Mouse (Mus musculus) cerebellum, postnatal 36 days (tissue): ENCODE results near the gene Dbx1.

ENCODE experiments used
- DNase-seq, 2 experiments: peaks; one replicate each; pipeline ENCODE4 v3.0.0; 2021 to 2022; ENCODE audit warnings: mixed read lengths in 2 of 2

The Dbx1 gene

DNA sequence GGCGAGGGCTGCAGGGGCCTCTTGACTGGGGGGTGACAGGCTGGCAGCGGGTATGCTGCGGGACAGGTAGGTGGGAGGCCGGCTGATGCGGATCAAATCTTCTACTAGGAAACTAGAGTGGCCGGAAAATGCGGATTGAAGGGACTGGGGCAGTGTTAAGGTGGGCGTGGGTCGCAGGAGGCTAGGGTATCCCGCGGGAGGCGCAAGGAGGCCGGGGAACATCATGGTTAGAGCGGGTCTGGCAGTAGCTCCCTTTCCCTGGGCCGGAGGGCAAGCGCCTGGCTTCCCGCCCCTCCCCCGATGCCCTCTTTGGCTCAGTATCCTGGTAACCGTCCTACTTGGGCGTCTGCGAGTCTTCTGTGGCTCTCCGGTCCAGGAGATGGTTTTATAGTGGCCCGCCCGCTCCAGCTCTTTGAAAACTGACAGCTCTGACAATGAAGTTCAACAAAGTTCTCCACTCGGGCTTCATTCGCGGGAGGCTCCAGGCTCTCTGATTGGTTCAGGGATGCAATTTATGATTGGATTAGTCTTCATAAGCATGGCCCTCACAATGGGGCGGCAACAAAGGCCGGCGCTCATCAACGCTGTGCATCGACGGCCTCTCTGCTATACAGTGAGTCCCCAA, at the start of gene Dbx1:
Dbx1 (minus strand) TSS at position 359 of the 625 bp plus-strand sequence.
- no peak for DNase-seq

DNA sequence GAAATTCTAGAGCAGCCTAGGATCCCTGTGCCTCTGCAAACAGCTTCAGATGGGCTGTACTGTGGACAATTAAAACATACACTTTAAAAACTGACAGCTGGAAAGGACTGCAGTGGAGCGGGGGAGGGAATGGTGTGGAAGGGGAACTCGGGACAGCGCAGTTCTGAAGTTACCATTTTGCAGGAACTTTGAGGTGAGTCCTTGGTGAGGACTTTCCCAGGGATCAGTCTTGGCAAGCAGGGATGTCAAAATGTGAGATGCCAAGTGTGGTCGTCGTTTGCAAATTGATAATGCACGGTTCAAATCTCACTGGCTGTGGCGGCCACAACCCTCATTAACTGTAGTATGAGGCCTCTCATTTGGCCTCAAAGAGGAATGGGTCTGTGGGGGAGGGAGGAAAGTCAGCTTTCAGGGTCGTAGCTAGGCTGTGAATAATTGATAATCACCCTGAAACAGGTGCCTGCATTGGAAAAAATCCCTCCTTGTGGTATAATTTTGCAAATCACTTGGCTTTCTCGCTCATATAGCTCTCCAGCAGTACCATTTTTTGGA, 42.3 kb upstream of the Dbx1 start:
- no peak for DNase-seq

DNA sequence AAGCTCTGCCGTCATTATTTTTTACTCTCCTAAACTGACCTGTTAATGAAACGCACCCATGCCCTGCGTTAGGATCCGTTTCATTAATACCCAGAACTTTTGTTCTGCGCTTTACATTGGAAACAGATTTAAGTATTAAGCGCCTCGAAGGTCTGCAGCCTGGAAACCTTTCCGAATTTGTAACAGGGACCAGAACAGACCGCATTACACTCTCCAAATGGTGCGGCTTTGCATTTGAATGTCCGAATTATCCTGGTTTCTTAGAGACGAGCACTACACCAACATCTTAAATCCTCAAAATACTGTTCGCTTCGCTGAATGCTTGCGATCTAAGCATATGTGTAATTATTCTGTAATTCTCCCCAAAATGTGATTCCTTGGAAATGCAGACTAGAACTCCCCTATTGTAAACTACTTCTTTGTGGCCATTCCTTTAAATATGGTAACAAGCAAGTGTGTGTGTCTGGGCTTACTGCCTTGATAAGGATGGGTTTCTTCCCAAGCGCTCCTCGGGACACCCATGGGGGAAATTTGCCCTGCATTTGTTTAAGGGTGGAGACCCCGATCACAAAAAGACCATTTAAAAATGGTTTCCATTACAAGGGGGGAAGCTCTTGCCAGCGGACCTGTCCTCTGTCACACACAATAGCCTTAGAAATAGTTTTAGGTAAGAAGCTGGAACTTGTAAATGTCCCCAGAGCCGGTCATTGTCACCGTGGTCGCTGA, 41.6 kb upstream of the Dbx1 start:
- DNase-seq, result no peak

DNA sequence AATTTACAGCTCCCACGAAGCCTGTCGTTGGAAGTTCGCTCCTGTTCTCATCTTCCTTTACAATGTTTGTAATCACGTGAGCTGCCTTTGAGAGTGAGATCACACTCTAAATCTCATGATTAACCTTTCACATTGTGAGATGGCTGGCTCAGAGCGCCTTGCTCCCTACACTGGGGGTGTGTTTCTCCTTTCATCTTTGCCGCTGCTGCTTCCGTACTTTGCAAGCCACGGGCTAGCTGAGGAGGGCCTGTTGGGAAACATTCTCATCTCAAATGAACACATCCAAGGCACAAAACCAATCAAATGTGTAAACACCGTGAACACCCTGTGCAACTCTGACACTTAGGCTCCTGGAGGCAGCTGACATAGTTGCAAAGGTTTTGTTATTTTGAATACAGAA, 40.5 kb upstream of the Dbx1 start:
- no peak for DNase-seq

DNA sequence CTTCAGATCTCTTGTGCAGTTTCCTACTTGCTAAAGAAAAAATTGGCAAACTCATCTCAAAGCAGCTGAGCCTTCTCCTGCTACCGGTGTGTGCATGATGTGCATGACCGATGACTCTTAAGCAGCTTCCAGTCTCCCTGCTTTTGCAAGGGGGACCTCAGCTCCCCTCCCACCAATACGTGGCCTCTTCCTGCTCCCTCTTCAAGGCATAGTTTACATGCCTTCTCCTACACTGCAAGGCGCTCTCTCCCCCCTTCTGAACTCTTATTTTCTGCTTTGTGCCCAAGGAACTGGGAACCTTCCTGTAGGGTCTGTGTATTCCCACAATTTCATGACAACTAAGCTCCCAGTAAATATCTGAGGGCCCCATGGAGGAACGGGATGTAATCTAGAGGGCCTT, 40.0 kb upstream of the Dbx1 start:
- DNase-seq, result no peak

DNA sequence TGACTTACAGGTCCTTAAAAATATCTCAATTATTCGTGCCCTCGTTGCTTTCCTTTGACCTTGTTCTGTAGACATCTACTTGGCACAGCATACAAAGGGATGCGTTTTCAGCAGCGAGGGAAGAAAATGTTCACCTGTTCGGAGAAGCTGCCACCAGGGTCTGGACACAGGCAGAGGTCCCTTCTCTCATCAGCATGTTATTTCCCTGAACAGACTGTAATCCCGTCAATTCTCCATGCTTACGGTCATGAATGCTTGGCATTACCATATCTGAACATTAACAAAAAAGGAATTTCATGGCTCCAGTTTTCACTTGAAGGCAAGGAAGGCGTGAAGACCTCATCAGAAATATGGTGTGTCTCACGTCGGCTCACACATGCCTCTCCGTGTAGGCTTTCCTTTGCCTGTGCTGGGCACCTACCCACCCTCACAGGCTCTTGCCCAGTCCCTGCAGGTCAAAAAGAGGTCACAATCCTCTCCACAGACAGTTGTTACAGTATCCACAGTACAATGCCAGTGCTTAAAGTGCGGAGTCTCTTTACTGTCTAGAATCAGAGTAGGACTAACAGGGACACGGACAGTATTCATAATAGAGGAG, 31.7 kb upstream of the Dbx1 start:
- DNase-seq, result no peak

DNA sequence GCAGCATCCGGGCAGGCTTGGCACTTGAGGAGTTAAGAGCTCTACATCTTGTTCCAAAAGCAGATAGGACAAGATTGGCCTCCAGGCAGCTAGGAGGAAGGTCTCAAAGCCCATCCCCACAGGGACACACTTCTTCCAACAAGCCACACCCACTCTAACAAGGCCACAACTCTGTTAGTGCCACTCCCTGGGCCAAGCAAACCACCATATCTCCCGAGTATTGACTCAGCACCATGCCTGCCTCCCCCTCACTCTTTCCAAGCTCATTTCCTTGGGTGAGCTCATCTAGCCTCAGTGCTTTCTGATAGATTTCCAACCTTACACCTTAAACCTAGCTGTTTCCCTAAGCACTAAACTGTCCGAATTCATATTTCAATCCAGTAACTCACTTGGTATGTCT, 26.9 kb upstream of the Dbx1 start:
- no peak for DNase-seq

DNA sequence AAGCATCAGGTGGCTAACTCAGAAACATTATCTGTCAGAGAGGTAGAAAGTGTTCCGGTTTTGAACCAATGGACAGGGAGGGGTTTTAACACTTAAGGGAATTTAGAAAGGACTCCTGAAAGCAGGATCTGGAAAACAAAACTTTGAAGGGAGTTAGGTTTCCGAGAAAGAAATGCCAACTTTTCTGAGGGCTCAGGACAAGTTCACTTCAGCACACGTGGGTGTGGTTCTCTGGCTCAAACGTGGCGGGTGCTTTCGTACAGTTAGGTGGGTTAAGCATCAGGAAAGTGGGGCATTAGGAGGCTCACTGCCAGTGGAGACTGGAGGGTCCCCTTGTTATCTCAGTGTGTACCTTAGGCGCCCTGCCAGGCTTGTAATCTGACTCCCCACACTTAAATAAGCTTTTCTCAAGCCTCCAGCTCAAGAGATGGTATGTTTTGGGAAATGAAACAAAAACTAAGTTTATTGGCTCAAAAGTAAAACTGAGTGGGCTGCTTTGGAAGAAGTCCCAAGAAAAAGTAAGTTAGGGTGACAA, 25.9 kb upstream of the Dbx1 start:
- no peak for DNase-seq

DNA sequence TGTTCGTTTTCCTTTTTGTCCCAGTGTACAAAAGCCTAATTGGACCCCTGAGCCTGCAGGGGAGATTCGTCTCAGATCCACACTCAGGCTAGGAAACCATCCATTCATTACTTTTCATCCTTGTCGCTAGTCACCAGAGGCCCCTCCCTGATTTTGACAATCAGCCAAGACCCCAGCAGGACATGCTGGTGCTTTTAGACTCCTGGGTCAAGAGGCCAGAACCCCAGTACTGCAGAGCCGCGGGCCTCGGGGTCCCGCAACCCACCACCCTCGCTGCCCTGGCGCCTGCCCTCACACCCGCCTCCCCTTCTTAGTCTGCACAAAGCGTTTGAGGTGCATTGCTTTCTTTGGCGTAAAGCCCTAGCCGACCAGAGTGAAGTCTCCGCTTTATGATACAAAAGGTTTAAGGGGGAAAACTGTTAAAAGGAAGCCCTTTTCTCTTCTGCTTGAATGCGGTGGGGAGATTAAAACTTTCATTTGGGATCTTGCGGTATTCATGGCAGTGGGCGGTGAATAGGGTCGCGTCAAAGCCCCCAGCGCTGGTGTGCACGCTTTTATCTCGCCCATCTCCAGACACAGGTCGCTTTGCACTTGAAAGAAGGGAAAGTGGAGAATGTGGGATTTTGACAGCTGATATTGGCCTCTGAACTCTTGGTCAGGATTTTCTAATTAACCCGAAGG, 25.3 kb upstream of the Dbx1 start:
- no peak for DNase-seq

DNA sequence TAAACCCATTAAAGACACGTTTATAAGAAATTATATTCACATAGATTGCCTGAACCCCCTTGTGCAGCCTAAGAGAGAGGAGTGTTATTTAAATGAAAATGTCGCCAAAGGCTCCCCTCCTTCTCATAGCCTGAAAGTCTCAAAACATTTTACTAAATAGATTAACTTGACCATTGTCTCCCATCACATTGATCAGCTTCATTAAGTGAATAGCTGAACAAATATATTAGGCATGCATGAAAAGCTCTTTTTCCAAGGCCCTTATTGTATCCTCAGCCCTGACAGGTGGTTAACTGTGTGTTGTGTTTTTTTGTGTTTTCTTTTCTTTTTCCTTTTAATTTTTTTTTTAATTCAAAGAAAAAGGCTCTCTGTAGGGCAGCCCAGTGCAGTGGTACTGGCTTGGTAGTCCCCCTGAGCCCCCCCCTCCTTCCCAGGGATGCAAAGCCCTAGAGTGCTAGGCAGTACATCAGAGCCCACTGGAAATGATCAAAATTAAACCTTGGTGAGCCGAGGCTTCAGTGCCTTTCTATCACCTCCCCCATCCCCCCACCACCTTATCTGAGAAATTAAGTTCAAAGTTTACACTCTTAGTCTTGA, 4.2 kb upstream of the Dbx1 start:
- no peak for DNase-seq

DNA sequence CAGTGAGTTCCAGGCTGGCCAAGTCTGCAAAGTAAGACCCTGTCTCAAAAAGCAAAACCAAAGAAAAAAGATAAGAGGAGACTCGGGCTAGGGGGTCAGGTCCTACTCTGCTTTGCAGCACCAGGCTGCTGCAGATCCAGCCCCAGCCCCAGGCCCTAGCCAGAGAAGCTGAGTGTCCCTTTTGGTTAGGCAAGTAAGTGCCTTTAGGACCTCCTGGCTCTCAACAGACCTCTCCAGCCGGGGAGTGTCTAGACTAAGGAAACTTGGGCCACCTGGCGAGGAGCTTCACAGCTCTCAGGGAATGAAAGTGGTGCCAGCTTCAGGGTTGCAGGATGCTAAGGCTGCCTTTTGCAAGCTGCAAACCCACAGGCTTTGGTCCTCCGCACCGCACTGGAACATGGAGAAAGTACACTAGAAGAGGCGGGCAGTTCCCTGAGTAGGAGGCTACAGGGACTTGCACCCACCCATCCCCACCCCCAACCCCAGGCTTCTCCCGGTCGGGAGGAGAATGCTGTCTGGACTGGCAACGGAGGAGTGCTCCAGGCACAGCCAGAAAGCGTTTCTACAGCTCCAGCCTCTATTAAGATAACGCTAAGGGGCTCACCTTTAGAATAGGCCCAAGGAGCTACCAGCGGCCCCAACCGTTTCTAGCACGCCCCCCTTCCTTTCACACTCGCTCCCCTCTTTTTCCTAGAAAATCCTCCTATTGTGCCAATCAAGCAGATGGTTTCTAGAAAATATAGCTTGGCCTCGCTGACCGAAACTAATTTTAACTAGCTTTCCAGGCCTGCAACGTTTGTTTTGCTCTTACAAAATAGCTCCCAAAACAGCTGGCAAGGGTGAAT, 3.4 kb upstream of the Dbx1 start:
- DNase-seq, result no peak

DNA sequence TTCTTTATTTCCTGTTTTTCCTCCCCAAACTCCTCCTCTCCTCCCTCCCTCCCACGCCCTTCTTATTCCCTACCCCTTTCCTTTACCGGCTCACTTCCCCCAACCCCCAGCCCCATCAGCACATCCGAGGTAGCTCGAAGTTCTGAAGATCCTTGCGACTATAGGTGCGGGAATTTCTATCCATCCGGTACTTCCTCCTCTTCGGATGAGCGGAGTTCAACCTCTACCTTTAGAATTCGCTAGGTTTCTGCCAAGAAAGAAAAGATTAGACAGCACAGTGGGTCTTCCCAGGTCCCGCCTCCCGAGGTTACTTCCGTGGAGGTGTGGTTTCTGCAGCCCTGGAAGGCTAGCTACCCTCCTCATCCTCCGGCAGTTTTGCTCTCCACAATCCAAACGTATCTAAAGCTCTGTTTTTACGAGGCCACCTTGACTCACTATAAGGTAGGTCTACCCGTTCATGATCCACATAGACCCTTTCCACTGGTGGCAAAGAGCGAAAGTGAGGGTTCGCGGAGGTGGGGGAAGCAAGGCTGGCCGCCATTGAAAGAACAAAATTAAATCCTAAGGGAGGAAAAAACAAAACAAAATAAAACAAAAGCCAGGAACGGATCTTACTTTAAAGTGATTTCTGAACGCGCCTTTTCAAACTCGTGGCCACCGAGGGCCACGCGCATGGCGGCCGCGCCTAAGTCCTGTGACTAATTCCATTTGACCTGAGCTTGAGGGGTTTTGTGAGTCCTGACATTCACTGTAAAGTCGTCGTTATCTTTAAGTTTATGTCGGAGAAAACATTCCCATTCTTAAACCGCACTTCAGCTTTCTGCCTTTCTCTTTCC, 2.5 kb upstream of the Dbx1 start:
- no peak for DNase-seq

DNA sequence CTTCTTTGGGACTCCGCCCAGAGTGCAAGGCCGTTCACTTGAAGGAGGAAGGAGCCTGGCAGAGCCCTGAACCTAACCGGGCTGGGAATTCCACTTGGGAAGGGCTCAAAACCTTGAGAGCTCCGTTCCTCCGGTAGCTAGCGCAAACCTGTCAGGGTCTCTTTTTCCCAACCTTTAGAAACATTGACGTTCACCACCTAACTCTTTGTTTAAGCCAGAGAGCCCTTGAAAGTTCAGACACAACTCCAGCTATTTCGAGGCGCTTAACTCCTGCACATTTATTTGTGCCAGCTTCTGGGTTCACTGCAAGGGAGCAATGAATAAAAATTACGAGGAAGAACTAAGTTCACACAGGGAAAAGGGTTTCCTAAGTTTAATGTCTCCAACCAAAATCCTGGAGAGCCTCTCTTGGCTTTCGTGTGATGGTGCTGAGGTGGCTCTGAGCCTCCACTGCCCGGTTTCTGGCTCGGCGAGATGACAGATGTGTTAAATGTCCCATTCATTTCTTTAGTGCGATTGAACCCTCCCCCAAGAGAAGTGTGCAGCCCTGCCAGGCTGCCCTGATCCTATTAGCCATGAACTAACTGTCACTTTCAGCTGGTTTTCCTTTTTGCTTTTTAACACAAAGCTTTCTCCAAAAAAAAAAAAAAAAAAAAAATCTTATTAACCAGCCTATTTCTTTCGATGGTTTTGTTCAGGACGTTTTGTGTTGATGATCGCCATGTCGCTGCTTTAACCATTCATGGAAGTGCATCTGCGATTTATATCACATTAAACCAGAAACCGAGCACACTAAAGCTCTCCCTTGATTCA, 1.4 kb upstream of the Dbx1 start:
- DNase-seq, result no peak

DNA sequence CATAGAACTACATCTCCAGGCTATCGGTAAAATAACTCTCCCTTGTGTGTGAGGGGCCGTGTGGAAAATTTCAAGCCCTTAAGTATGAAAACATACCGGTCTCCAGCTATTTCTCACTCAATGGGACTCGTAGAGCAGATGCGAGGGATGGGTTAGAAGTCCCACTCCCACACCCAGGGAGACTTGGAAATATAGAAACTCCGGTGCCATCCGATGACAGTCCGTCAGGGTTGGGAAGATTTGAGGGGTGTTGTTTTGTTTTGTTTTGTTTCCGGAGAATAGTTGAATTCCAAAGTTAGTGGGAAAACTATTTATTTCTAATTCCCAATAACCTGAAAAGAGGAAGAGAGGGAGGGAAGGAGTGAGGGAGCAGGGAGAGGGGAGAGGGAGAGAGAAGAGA, 632 bp upstream of the Dbx1 start:
- DNase-seq, result no peak

DNA sequence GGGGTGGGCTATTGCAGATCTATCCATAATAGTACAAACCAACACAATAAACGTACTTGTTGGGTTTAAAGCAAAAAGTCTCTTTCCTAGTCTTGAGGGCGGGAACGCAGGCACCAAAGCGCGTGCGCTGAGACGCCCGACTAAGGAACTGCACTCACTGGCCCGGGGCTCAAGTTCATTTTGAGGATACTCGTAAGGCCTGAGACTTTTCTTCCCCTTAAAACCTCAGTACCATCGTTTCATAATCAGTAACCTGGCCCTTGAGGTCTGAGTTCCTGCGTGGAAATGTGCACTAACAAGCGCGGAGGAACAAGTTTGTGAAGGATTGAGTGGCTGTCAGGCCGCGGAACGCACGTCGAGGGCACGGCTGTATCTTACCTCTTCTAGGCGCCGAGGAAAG, 678 bp downstream of the Dbx1 start:
- DNase-seq, result no peak

DNA sequence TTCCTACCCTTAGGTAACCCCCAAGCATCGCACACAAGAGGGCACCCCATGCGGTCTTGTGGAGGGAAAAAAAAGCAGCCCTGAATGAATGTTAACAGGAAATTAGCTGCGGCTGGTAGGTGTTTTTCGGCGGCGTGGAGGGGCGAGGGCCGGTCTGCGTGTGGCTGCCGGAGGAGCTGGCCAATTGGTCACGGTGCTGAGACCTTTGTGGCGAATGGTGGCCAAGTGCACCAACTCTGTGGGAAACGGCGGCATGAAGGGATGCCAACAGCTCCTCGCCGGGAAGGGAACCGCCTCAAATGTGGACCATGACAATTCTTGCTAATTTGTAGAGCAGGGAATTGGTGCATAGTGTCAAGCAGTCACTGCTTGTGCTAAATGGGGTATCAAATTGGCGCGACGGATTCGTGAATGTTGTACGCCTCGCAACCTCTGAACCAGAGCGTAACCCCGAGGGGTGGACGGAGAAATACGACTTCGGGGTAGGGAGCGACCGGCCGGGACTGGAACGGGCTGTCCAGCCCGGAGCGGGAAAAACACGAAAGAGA, 1.5 kb downstream of the Dbx1 start:
- DNase-seq, result no peak

DNA sequence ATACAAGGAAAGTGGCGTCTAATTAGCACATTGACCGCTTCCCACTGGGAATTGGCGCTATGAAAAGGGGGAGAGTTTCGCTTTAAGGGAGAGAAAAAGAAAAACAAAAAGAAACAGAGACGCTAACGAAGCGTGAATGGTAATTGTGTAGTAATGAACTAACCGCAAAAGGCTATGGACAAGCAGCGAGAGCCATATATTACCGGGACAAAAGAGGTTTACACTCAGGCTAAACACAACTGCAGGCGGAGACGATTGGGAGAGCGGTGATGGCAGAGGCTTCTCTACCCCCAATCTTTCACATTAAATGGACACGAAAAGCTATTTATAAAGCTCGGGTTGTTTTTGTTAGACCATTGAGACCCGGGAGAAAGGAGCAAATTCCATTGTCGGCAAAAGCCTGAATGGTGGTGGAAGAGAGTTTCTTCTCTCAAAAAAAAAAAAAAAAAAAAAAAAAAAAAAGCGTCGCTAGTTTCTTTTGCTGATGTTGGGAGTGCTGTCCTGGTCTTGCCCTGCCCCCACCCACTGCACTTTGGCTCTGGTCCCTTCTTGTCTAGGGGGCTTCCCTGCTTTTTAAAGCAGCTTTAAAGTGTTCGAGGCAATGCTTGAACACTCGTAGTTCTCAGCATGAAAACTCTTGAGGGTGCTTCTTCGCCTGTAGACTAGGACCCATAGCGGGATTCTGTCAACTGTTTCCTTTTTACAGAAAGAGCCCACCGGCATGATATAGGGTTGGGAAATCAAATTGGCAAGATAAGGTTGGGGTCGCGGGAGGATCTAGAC, 2.2 kb downstream of the Dbx1 start:
- no peak for DNase-seq

DNA sequence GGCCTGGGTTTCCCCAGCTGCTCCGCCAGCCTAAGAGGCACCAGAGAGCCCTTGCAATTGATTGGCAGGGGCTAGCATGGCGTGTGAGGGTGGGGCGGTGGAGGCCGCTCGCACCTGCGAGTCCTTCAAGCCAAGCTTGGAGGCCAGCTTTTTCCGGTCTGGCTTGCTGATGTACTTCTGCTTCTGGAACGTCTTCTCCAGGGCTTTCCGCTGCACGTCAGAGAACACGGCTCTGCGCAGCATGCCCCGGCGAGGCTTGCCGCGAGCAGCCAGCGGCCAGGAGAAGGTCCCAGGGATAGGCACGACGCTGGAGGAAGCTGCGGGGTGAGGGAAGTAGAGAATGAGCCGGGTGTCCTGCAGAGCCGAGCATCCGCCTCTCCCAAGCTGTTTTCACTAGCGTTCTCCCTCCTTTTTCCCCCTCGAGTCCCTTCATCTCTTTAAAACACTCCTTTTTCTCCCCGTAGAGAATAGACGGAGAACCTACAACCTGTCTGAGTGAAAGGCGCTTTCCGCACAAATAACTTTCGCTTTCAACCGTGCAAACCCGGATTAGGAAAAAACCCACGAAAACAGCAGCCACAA, 3.2 kb downstream of the Dbx1 start:
- no peak for DNase-seq

DNA sequence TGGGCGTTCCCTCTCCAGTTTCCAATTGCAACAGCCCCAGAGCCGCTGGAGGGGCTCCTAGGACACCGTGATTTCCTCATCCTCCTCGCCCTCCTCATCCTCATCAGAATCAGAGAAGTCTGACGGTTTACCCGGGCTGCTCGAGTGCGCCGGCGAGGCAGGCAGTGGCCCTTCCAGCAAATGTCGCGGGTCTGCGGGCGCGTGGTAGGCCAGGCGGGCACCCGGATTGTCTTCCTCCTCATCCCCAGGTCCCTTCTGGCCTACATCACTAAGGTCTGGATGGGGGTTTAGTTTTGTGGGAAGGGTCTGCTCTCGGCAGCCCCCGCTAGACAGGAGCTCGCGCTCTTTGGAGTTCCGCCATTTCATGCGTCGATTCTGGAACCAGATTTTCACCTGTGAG, 4.3 kb downstream of the Dbx1 start:
- DNase-seq, result no peak
